Mouse (Mus musculus) intestine, postnatal 0 days (tissue): ENCODE measurements at regions not wholly inside any gene's neighbourhood (a gene's known extent, or its start where the extent isn't known, plus 50 kb on each side); places are given as distances from the start of the nearest gene placed in this dataset.

ENCODE experiments used
- ATAC-seq: fragments of 200-750 bp; cut with Nextera tagmentation; 2 replicates; pipeline ENCODE4 v1.8.0; 2017; ENCODE audit warnings: mild to moderate bottlenecking, moderate TSS enrichment, moderate library complexity
- H3K27ac ChIP-seq: fragments of 300-500 bp; sonication (generic); 2 replicates; pipeline ENCODE4 v1.5.1; 2014; ENCODE audit warnings: mild to moderate bottlenecking, low read depth, low read length, moderate library complexity
- H3K27me3 ChIP-seq: fragments of 300-500 bp; sonication (generic); replicated peaks from 2 replicates; pipeline ENCODE4 v1.6.1; 2014; ENCODE audit warnings: low read length, mixed read lengths; ENCODE audit not compliant: control insufficient read depth, insufficient read depth
- H3K36me3 ChIP-seq: fragments of 300-500 bp; sonication (generic); 2 replicates; pipeline ENCODE4 v1.6.1; 2014; ENCODE audit warnings: mild to moderate bottlenecking, moderate library complexity; ENCODE audit not compliant: control insufficient read depth, insufficient read depth
- H3K4me1 ChIP-seq: fragments of 300-500 bp; sonication (generic); replicated peaks from 2 replicates; pipeline ENCODE4 v1.6.1; 2014; ENCODE audit warnings: antibody characterized with exemption, low read length, mixed read lengths; ENCODE audit not compliant: control insufficient read depth, insufficient read depth
- H3K4me2 ChIP-seq: fragments of 300-500 bp; sonication (generic); replicated peaks from 2 replicates; pipeline ENCODE4 v1.6.1; 2014; ENCODE audit warnings: low read depth, mild to moderate bottlenecking, moderate library complexity
- H3K4me3 ChIP-seq: fragments of 300-500 bp; sonication (generic); 2 replicates; pipeline ENCODE4 v1.5.1; 2014; ENCODE audit warnings: low read depth, low read length
- H3K9ac ChIP-seq: fragments of 300-500 bp; sonication (generic); 2 replicates; pipeline ENCODE4 v1.6.1; 2014; ENCODE audit warnings: mild to moderate bottlenecking, low read depth, low read length
- H3K9me3 ChIP-seq: fragments of 300-500 bp; sonication (generic); 2 replicates; pipeline ENCODE4 v1.6.1; 2016; ENCODE audit warnings: mixed run types; ENCODE audit not compliant: control insufficient read depth
- CTCF ChIP-seq: sonication (generic); IDR thresholded peaks from 2 replicates; pipeline ENCODE4 v1.5.1; 2016; ENCODE audit warnings: low read depth, mild to moderate bottlenecking, control low read depth, antibody characterized with exemption, moderate library complexity
- WGBS: fragments of 180-500 bp; shearing (Covaris S2); extraction: QIAGEN DNeasy Blood & Tissue Kit; methylation state at CpG from one replicate; pipeline ENCODE4 v1.1.7; 2014; 5-methylcytosine and 5-hydroxymethylcytosine counted together

- Histone ChIP-seq H3K27ac (no peak overlapping the region), H3K4me1 (no peaks in the 10 kb centered on the region), H3K27me3 (no peaks in the 10 kb centered on the region), H3K9ac (no peak overlapping the region), H3K4me2 (no peak overlapping the region), H3K9me3 (0 out of 2 replicates have a peak, but pooled peaks cover 8% of the 10 kb centered on the region), H3K36me3 (no peaks in the 10 kb centered on the region), H3K4me3 (no peak overlapping the region)
- ATAC-seq, result no peak
- TF ChIP-seq CTCF, result no peak
- 74% methylated on average over 5 of the region's 5 CpGs for WGBS
Observed at GRCm38 (mm10) chr19:56144221-56144620, 142.7 kb upstream of the Habp2 start.

DNA sequence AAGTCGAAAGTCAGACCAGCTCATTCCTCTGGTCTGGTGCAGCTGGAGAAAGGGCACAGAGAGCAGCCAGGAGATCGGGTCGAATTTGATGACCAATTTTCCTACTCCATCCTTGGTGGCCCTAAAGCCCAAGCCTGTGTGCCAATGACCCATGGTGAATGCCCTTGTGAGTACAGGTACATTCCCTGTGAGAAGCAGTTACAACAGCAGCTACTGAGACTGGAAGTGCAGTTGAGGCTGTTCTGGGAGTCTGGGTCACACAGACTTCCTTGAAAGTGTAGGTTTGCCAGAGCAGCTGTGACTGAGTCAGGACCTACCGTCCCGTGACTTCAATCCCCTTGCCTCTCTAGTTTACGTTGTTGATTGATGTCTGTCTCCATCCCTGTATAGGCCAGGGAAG lies 129.8 kb upstream of the Habp2 start:
- Histone ChIP-seq H3K9ac (no peak overlapping the region), H3K27ac (no peak overlapping the region), H3K4me1 (no peaks in the 10 kb centered on the region), H3K27me3 (no peaks in the 10 kb centered on the region), H3K4me3 (no peak overlapping the region), H3K36me3 (no peaks in the 10 kb centered on the region), H3K4me2 (no peak overlapping the region), H3K9me3 (no peaks in the 10 kb centered on the region)
- TF ChIP-seq CTCF, result no peak
- no peak for ATAC-seq
- WGBS, result 88% methylated on average over 6 of the region's 6 CpGs

DNA sequence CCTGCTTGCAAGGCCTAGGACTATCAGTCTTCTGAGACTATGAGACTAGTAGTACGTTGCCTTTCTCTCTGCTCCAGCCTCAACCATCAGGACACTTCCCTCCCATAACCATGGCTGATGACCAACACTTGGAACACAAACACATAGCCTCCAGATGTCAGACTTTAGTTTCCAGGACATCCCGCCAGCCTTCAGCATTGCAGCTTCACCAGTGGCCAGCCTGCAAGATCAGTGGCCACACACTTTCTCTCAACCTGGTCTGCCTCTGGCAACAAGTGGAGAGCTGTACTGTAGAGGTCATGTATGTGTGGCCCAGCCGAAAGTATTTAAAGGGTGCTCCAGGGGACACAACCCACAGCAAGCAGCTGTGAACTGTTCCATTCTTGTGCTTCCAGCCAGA lies 124.8 kb upstream of the Habp2 start:
- no peaks in the 10 kb centered on the region for H3K4me1 ChIP-seq
- no peaks in the 10 kb centered on the region for H3K36me3 ChIP-seq
- TF ChIP-seq CTCF, result no peak
- H3K4me3 ChIP-seq, result no peak overlapping the region
- H3K27me3 ChIP-seq, result no peaks in the 10 kb centered on the region
- no peak overlapping the region for H3K9ac ChIP-seq
- H3K4me2 ChIP-seq, result no peak overlapping the region
- no peak for ATAC-seq
- 85% methylated on average over 3 of the region's 3 CpGs for whole genome bisulfite sequencing
- no peak overlapping the region for H3K27ac ChIP-seq
- no peaks in the 10 kb centered on the region for H3K9me3 ChIP-seq

DNA sequence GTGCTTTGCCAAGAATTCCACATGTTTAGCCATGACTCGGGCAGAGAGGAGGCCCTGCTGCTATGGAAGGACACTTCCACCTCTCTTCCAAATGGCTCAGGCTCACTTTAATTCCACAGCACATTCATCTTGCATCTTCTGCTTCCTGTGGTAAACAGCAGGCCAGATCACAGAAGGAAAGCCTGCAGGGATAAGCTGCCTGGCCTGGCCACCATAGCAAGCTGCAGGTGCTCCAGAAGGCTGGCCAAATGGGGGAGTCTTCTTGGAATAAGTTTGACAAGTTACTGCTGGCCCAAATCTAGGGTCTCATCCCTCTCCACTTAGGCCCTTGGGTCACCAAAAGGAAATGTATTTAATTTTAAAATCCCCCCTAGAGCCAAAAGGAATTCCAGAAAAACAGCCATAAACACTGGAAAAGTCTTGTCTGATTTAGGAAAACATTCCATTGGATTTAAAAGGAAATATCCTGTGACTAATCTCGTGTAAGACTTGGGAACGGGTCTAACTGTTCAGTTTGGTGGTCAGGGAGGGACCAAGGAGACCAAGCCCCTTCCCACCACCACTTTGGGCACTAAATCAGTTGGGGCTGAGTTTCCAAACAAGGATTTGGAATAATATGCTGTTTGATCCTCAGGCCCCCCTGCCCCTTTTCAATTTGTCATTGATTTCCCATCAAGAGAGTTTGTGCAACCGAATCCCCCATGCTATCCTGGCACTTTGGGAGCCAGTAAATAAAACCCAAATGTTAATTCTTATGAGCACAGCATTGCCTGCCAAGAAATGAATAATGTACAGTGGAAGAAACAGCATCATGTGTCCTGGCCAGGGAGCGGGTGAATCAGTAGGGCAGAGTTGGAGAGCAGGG lies 117.6 kb upstream of the Habp2 start:
- WGBS, result 60% methylated on average over 5 of the region's 5 CpGs
- no peak overlapping the region for H3K4me2 ChIP-seq
- no peak overlapping the region for H3K9ac ChIP-seq
- no peaks in the 10 kb centered on the region for H3K4me1 ChIP-seq
- H3K36me3 ChIP-seq, result no peaks in the 10 kb centered on the region
- no peaks in the 10 kb centered on the region for H3K27me3 ChIP-seq
- H3K9me3 ChIP-seq, result 0 out of 2 replicates have a peak, but pooled peaks cover 4% of the 10 kb centered on the region
- no peak overlapping the region for H3K4me3 ChIP-seq
- no peak for TF ChIP-seq CTCF
- ATAC-seq, result no peak
- no peak overlapping the region for H3K27ac ChIP-seq

DNA sequence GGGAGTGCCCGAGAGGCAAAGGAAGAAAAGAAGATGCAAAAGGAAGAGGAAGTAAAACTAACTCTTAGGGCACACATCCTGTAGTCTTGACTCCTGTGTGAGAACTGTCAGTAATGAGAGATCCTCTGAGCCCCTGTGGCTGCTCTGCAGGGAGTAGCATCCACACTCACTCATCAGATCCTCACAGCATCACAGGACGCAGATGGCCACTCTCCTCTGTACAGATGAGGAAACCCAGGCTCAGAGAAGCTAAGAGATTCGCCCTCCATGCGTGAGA lies 117.0 kb upstream of the Habp2 start:
- no peak overlapping the region for H3K9ac ChIP-seq
- no peaks in the 10 kb centered on the region for H3K36me3 ChIP-seq
- no peak for TF ChIP-seq CTCF
- ATAC-seq, result no peak
- H3K4me1 ChIP-seq, result no peaks in the 10 kb centered on the region
- no peak overlapping the region for H3K4me3 ChIP-seq
- 80% methylated on average over 4 of the region's 4 CpGs for WGBS
- no peaks in the 10 kb centered on the region for H3K27me3 ChIP-seq
- no peak overlapping the region for H3K27ac ChIP-seq
- 0 out of 2 replicates have a peak, but pooled peaks cover 4% of the 10 kb centered on the region for H3K9me3 ChIP-seq
- no peak overlapping the region for H3K4me2 ChIP-seq

DNA sequence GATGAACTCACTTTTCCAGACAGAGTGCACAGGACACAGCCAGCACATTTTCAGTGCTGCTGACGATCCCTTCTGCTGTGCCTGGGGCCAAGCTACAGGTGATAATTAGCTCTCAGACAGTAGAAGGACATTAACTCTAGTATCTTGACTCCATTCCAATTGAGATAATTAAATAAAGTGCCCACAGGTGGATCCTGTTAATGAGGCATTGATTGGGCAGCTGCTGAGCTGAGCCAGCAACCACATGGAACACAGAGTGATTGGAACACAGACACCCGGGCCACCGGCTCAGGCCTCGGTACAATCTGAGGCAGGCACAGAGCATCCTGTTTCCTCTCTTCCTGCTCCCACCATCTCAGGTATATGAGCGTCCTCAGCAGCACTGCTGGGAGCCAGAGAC lies 114.5 kb upstream of the Habp2 start:
- WGBS, result 67% methylated on average over 5 of the region's 5 CpGs
- no peak overlapping the region for H3K9ac ChIP-seq
- no peaks in the 10 kb centered on the region for H3K4me1 ChIP-seq
- H3K27me3 ChIP-seq, result no peaks in the 10 kb centered on the region
- 0 out of 2 replicates have a peak, but pooled peaks cover 3% of the 10 kb centered on the region for H3K9me3 ChIP-seq
- no peak overlapping the region for H3K4me3 ChIP-seq
- H3K27ac ChIP-seq, result no peak overlapping the region
- ATAC-seq, result no peak
- no peaks in the 10 kb centered on the region for H3K36me3 ChIP-seq
- H3K4me2 ChIP-seq, result no peak overlapping the region
- no peak for TF ChIP-seq CTCF

DNA sequence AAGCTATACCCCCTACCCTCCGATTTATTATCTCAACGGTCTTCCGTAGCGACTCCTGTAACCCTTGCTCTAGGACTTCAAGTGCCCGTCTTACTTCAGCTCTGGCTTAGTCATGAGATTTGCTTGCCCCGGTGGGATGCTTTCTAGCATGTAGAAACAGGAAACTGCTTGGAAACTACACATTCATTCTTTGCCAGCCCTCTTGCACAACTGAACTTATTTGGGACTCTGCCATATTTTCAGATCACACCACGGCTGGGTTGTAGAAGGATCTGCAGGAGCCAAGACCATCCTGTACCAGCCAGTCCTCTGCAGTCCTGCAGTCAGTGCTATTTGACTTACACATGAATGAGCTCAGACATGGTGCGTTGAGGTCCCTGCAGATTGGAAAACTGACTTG lies 110.9 kb upstream of the Habp2 start:
- no peaks in the 10 kb centered on the region for H3K4me1 ChIP-seq
- no peak overlapping the region for H3K4me2 ChIP-seq
- ATAC-seq, result no peak
- no peaks in the 10 kb centered on the region for H3K9me3 ChIP-seq
- H3K4me3 ChIP-seq, result no peak overlapping the region
- TF ChIP-seq CTCF, result no peak
- H3K27ac ChIP-seq, result no peak overlapping the region
- no peaks in the 10 kb centered on the region for H3K36me3 ChIP-seq
- H3K9ac ChIP-seq, result no peak overlapping the region
- H3K27me3 ChIP-seq, result no peaks in the 10 kb centered on the region
- WGBS, result 73% methylated on average over 8 of the region's 8 CpGs
